Mouse (Mus musculus) layer of hippocampus, postnatal 25 days (tissue): ENCODE data around the gene 1520401A03Rik. TPM values are rescaled to one million over a fixed set of nuclear protein-coding genes. Genes with fewer than 3 reads are reported as not detected.

ENCODE experiments used
- DNase-seq, 2 experiments: peaks; one replicate each; pipeline ENCODE4 v3.0.0; 2022; ENCODE audit warnings: mixed read lengths in 2 of 2, low spot score in 1 of 2; ENCODE audit errors: extremely low spot score in 1 of 2
- total RNA-seq, 2 experiments: library from RNA; stranded (reverse); gene quantifications; 2 replicates each; pipeline ENCODE4 v1.2.3; 2021

The 1520401A03Rik gene
- total RNA-seq, 2 experiments from 2014 or later: 0.17 to 0.61 TPM

DNA sequence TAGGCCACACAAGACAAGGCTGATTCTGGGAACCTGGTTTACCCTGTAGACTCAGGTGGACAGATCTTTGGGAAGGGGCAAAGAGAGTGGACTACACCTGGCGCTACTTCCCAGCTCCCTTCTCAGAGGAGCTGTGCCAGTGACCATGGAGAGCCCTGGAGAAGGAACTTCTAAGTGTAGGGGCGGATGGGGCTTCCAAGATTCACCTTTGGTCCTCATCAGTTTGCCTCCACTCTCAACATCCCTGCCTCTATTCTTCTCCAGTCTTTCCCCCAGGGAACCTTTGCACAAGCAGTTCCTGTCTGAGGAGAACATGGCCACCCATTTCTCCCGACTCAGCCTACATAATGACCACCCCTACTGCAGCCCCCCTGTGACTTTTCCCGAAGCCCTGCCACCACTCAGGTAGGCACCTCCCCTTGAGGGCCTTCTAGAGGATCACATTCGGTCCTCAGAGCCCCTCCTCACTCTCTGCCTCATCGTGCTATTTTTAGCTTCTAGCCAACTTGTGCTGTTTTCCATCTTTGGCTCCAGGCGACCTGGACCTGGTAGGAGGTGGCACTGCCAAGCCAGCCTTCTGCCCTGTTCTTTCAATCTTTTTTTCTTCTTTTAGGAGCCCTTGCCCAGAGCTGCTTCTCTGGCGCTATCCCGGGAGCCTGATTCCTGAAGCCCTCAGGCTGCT lies 48.2 kb downstream of the 1520401A03Rik start:
- DNase-seq: no peak

DNA sequence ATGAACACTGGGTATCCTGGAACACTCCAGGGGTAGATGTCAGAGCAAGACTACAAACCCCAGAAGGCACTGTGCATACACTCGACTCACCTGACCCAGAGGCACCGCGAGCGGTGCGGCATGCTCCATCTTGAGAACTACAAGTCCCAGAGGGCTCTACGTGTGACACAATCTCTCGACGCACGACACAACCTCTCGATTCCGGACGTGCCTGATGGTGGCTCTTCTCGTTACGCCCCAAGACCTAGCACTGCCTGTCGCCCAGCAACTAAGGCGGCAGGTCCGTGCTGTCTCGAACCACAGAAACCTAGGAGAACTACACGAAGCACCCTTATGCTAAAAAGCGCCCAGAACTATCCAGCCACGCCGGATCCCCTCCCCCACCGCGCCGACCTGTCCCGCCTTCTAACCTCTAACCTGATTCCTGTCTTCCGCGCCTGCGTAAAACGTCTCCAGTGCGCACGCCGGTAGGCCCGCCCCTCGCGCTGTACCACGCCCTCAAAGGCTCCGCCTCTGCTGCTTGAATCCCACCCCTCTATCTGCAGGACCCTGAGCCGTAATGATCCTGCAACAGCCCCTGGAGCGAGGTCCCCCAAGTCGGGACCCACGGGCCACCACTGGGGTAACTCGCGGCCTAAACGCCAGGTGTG lies 49.0 kb downstream of the 1520401A03Rik start, which contains the start of the genes Hcfc1r1 and Thoc6:
Gene Hcfc1r1 (plus strand): TSS at position 173 of the 650 bp plus-strand sequence.
Gene Thoc6 (minus strand): TSS at position 459 of the 650 bp plus-strand sequence.
- DNase-seq: peak; percentile 85 to 96

DNA sequence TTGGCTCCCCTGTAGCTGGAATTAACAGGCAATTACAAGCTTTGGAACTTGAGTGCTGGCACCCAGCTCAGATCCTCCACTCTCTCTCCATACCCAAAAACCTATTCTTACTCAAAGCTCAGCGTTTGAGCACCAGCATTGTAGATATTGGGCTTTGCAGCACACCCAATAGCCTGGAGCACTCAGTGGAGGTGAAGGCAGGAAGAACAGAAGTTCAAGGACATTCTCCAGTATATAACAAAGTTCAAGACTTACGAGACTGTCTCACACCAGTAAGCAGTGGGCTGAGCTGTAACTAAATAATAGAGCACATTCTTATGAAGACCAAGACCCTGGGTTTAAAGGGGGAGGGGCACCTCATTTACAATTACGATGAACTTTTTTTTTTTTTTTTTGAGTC lies 49.8 kb downstream of the 1520401A03Rik start:
- DNase-seq: no peak

DNA sequence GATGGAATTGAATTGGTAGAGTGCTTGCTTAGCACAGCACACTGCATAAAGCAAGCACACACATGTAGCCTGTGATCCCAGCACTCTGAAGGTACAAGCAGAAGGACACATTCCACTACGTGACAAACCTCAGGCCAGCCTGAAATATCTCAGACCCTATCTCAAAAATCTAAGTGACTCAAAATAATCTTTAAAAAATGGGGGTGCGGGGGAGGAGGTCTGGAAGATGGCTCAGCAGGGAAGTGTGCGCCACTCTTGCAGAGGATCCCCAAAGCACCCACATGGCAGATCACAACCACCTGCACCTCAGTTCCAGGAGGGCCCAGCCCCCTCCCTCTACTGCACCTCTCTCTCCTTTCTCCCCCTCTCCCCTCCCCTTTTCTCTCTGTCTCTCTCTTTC lies 51.1 kb downstream of the 1520401A03Rik start:
- DNase-seq: no peak

DNA sequence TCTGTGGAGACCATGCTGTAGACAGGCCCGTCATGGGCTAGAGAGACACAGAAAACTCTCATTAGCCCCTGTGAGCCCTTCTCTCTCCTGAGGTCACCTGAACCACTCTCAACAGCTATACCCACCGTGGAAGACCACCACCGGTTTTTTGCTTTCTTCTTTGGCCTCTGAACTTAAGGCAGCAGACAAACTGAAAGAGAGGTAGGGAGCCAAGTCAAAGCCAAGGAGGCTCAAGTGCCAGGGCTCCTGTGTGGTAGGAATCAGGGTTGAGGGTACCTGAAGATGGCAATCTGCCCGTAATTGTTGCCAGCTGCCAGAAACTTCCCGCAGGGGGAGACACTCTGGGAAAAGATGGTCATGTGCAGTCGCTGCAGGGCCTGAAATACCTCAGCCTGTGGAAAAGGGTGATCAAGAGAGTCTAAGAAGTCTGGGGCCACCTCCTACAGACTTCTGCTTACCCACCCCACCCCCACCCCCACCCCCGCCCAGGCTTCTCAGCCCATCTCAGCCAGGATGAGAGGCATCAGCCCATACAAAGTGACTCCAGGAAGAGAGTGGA lies 52.0 kb downstream of the 1520401A03Rik start:
- no peak for DNase-seq

DNA sequence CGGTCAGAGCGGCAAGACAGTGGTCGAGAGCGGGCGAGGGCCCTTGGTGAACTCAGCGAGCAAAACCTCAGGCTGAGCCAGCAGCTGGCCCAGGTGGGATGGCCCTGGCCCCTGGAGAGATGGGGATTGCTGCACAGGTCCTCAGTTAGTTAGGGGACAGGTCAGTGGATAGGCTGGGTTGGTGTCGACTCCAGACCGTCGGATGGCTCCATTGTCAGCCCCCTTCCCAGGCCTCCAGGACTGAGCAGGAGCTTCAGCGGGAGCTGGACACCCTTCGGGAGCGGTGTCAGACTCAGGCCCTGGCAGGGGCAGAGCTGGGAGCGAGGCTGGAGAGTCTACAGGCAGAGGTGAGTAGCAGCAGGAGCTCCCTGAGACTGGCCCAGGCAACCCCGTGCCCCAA lies 57.1 kb downstream of the 1520401A03Rik start:
- no peak for DNase-seq

DNA sequence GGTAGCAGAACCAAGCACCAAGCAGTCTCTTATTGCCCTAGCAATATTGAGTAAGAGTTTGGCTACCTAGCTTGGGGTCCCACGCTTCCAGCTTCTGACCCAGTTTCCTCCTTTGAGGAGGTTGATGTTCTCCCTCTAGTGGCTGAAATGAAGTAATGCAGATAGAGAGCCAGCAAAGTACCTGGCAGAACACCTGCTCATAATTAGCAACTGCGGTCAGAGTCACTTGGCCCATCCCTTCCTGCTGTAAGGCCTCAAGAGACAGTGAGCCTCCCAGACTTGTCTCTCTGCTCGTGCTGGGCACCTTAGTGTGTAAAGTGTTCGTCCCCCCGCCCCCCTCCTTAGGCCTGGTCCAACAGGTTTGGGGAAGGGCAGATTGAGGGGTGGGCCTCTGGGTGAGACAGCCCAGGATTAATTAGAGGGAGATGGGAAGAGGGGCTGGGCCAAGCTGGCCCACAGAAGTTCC lies 58.0 kb downstream of the 1520401A03Rik start:
- DNase-seq: no peak

DNA sequence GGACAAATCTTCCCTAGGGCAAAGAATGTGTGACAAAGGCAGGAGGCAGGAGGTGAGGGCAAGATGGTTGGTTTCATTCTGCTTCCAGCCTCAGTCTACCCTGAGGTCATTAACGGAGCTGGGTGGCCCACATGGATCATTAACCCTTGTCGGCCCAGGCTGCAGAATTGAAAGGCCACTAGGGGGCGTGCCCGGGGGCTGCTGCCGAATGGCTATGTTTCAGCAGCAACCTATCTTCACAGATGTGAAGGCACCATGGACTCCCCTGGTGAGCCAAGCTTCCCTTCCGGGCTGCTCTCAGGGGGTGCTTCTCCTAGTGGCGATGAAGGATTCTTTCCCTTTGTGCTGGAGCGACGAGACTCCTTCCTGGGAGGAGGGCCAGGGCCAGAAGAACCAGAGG lies 61.1 kb downstream of the 1520401A03Rik start:
- no peak for DNase-seq

DNA sequence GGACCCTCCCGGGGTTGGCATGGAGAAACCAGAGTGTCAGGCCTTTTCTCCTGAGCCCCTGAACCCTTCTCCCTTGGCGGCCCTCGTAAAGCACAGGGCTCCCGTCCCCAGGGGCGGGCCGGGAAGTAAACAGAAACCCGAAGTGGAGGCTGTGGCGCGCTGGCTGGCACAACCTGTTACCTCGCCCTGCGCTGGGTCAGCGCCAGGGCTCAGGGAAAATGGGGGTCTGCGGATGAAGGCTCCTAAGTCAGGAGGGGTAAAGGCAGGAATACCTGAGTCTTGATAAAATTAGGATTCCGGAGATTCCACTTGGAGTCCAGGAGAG lies 61.7 kb downstream of the 1520401A03Rik start:
- DNase-seq: no peak

DNA sequence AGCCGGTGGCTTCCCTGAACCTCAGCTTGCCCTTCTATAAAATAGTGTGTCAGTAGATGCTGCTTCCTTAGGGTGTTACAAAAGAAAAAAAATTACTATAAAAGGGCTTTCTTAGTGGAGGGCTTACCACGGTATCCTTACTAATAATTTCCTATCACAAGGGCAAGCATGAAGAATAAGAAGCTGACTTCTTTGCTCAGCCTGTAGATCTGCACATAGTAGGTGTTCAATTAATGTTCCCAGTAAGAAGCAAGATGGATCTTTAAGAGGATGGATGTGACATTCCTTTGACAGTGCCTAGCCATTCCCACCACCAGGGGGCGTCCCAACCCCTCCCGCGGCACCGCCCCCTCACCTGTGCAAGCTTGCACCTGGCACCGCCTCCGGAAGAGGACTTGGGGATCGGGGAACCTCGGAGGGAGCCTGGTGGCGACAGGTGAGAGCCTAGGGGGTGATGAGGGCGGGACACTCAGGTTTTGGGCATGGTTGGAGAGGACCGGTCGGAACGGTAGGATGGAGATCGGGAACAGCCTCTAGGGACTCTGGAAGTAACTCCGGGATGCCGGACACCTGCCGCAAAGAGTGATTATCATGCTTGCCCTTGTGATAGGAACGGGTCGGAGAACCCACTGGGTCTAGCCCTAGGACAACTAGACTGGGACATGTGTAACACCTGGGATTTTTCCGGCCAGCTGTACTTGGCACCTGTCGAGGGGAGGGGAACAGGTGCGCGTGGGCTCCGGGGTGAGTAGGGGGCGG lies 62.3 kb downstream of the 1520401A03Rik start, which contains the start of gene Bicdl2:
Gene Bicdl2 (plus strand): TSS at position 390 of the 759 bp plus-strand sequence.
- DNase-seq: peak in 1 of 2 experiments; percentile 46

DNA sequence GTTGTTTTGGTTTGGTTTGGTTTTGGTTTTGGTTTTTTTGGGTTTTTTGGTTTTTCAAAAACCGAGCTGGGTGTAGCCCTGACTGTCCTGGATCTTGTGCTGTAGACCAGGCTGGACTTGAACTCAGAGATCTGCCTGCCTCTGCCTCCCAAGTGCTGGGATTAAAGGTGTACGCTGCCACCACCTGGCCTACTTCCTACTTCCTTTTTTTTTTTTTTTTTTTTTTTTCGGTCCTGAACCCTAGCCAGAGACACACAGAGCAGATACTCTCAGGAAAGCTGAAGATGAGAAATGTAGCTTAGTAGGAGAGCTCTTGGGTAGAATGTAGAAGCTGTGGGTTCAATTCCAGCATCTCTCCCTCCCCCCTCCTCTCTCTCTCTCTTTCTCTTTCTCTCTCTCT lies 64.1 kb downstream of the 1520401A03Rik start:
- no peak for DNase-seq

Other genes starting within 250 kb of the 1520401A03Rik start
- gene Vmn2r117, start 243.1 kb downstream of the 1520401A03Rik start, total RNA-seq: not detected
- 1 to 10 TPM; 5.5 to 7.6 TPM for gene Zfp213, start 158.5 kb downstream of the 1520401A03Rik start, total RNA-seq
- 10 to 100 TPM; 30.2 to 35.1 TPM for gene Zfp13, start 123.3 kb downstream of the 1520401A03Rik start, total RNA-seq
- gene Zscan10, start 121.9 kb downstream of the 1520401A03Rik start, total RNA-seq: not detected
- gene Mmp25, start 77.5 kb downstream of the 1520401A03Rik start, total RNA-seq: under 1 TPM; 0.19 to 0.22 TPM
- gene Bicdl2, start 62.3 kb downstream of the 1520401A03Rik start, total RNA-seq: not detected
- gene Hcfc1r1, start 49.2 kb downstream of the 1520401A03Rik start, total RNA-seq: 100 to 1,000 TPM; 119 to 129 TPM
- gene Thoc6, start 48.9 kb downstream of the 1520401A03Rik start, total RNA-seq: 10 to 100 TPM in 1 of 2 experiments, 1 to 10 TPM in 1; 9.0 to 10.1 TPM
- gene Tnfrsf12a, start 45.3 kb downstream of the 1520401A03Rik start, total RNA-seq: 1 to 10 TPM; 5.8 to 8.8 TPM
- gene Cldn6, start 43.5 kb downstream of the 1520401A03Rik start, total RNA-seq: not detected
- not detected for gene Cldn9, start 38.8 kb downstream of the 1520401A03Rik start, total RNA-seq
- gene Pkmyt1, start 3.6 kb upstream of the 1520401A03Rik start, total RNA-seq: 1 to 10 TPM; 2.7 to 3.7 TPM
- gene Paqr4, start 18.1 kb upstream of the 1520401A03Rik start, total RNA-seq: 10 to 100 TPM; 55.1 to 58.7 TPM
- under 1 TPM; 0.28 to 0.49 TPM for gene Kremen2, start 23.1 kb upstream of the 1520401A03Rik start, total RNA-seq
- gene Flywch1, start 48.8 kb upstream of the 1520401A03Rik start, total RNA-seq: 100 to 1,000 TPM; 263 to 298 TPM
- gene Flywch2, start 63.3 kb upstream of the 1520401A03Rik start, total RNA-seq: 10 to 100 TPM; 11.3 to 18.4 TPM
- gene Srrm2, start 67.7 kb upstream of the 1520401A03Rik start, total RNA-seq: 100 to 1,000 TPM; 400 to 605 TPM
- 100 to 1,000 TPM; 381 to 387 TPM for gene Elob, start 106.4 kb upstream of the 1520401A03Rik start, total RNA-seq
- gene Prss33, start 113.3 kb upstream of the 1520401A03Rik start, total RNA-seq: not detected
- gene Prss32, start 121.1 kb upstream of the 1520401A03Rik start, total RNA-seq: not detected
- 1 to 10 TPM; 1.8 to 2.0 TPM for gene Prss41, start 121.4 kb upstream of the 1520401A03Rik start, total RNA-seq
- gene Prss21, start 145.3 kb upstream of the 1520401A03Rik start, total RNA-seq: not detected
- gene Dcpp1, start 158.1 kb upstream of the 1520401A03Rik start, total RNA-seq: not detected
- gene Dcpp2, start 158.1 kb upstream of the 1520401A03Rik start, total RNA-seq: not detected
- gene Dcpp3, start 194.7 kb upstream of the 1520401A03Rik start, total RNA-seq: not detected
- gene Sbp, start 218.9 kb upstream of the 1520401A03Rik start, total RNA-seq: not detected
- gene Sbpl, start 232.5 kb upstream of the 1520401A03Rik start, total RNA-seq: not detected